Mouse (Mus musculus): ENCODE data around the gene Scai.
"Not testable (repeated sequence)": the region's sequence is repeated elsewhere in the genome, so short reads cannot be mapped to it uniquely, and the experiment has no call there.

Scai gene

GRCm38 (mm10) chr2:39129526-39130326, 60.8 kb downstream of the Scai start:
- no peak for DNase-seq

GRCm38 (mm10) chr2:39124167-39124566, 66.4 kb downstream of the Scai start:
- DNase-seq, result no peak

GRCm38 (mm10) chr2:39121137-39121536, 69.4 kb downstream of the Scai start:
- no peak for DNase-seq

DNA sequence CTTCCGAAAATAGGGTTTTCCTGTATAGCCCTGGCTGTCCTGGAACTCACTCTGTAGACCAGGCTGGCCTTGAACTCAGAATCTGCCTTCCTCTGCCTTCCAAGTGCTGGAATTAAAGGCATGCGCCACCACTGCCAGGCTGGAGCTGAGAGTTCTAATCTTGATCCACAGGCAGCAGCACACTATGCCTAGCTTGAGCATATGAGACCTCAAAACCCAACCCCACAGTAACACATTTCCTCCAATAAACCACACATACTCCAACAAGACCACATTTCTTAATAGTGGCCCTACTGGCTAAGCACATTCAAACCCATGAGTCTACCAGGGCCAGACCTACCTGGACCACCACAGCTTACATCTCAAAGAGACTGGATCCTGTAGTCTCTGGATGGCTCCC, 74.0 kb downstream of the Scai start:
- no peak for DNase-seq

DNA sequence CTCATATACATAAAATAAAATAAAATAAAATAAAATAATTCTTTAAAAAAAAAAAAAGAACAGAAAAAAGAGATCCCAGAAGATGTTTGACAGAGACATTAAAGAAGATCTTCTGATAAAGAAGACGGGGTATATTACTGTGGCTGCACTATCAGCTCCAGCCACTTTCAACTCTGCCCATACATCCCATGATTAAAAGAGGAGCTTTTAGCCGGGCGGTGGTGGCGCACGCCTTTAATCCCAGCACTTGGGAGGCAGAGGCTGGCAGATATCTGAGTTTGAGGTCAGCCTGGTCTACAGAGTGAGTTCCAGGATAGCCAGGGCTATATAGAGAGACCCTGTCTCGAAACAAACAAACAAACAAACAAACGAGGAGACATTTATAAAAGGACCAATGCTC, 76.4 kb downstream of the Scai start:
- DNase-seq, result no peak

DNA sequence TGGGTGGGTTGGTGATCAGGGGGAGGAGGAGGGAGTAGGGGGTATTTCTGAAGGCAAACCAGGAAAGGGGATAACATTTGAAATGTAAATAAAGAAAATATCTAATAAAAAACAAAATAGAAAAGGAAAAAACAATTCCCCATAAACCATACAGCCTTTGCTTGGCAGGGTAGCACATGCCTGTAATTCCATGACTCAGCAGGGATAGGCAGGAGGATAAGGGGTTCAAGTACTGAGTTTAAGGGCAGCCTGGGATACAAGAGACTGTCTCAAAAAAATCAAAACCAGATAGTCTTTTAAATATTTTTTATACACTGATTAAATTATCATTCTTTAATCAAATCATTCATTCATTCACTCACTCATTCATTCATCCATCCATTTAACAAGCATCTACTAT, 80.0 kb downstream of the Scai start:
- no peak for DNase-seq

GRCm38 (mm10) chr2:39109712-39110111, 80.8 kb downstream of the Scai start:
- DNase-seq, result not testable (repeated sequence)

- DNase-seq, result not testable (repeated sequence)
Measured at GRCm38 (mm10) chr2:39099951-39100350, 90.6 kb downstream of the Scai start.

GRCm38 (mm10) chr2:39097993-39098392, 92.5 kb downstream of the Scai start:
- DNase-seq, result no peak

DNA sequence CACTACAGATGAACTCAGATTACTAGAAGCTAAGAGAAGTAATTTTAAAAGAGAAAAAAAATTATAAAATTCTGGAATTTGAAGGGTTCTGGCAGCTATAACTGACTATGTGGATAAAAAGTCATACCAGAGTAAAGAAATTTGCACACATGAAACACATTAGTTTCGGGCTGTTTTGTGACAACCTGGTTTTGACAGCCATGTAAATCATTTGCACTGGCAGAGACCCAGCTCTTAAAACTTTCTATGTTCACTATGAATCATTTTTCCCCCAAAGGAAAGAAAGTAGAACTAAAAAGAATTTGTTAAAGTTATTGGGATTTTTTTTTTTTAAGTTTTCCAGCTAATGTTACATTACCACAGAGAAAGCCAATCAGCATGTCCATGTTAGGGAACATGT, 98.6 kb downstream of the Scai start:
- no peak for DNase-seq

- no peak for DNase-seq
Measured at GRCm38 (mm10) chr2:39082706-39083105, 107.8 kb downstream of the Scai start.

- DNase-seq, result no peak
Measured at GRCm38 (mm10) chr2:39070666-39071065, 119.9 kb downstream of the Scai start.

DNA sequence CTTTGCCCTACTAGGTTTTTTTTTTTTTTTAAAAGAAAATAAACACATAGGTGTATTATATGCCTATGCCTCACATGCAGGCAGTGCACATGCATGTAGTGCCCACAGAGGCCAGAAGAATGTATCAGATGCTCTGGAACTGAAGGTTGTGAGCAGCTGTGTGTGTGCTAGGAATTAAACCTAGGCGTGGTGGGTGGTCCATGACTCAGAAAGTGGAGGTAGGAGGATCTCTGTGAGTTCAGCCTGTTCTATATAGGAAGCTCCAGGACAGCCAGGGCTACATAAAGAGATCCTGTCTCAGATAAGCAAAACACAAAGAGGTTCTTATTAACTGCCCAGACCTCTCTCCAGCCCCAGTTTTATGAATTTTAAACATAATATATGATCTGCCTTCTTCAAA, 121.4 kb downstream of the Scai start:
- DNase-seq, result no peak

DNA sequence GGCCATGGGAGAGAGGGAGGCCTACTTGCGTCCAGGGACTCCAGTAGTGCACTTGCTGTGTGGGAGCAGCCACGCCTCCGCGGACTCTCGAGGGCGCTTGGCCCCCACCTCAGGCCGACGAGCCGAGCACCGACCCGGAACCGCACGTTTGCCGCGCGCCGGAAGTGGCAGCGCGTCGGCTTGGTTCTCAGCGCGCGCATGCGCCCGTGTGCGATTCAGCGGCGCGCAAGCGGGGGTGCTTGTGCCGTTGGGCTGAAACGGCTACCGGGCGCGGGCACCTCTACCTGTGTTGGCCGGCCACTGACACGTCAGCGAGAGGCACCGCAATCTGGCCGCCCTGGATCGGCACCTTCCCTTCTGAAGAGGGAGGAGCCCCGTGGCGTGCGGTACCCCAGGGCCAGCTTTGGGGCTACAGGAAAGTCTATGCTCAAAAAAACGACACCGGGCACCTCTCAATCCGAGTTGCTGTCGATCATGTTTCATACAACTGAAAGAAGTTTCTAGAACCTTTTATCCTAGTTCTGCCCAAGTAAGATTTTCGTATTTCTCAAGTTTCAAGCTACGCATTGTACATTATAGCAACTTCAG, 125.0 kb downstream of the Scai start, which contains the start of gene Golga1:
Gene Golga1, minus strand, starts transcription at position 142 of the 588 bp plus-strand sequence.
- peak; percentile 86 for DNase-seq

- no peak for DNase-seq
Measured at GRCm38 (mm10) chr2:39064687-39065399, 125.7 kb downstream of the Scai start.

DNA sequence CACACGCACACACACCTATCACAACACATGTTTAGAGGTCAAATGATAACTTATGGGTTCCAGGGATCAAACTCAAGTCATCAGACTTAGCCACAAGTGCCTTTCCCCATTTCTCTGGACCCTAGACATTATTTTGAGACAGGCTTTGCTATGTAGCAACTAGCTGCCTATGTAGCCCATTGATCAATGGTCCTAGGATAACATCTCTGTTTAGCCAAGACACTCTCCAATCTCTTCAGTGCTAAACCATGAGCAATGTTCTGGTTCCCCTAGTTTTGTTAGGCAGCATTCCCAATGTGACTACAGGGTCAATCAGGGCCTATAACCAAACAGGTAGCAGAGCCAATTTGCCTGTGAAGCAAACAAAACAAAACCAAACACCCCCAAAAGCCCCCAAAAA, 142.0 kb downstream of the Scai start:
- no peak for DNase-seq

- DNase-seq, result no peak
Measured at GRCm38 (mm10) chr2:39040215-39040614, 150.3 kb downstream of the Scai start.

DNA sequence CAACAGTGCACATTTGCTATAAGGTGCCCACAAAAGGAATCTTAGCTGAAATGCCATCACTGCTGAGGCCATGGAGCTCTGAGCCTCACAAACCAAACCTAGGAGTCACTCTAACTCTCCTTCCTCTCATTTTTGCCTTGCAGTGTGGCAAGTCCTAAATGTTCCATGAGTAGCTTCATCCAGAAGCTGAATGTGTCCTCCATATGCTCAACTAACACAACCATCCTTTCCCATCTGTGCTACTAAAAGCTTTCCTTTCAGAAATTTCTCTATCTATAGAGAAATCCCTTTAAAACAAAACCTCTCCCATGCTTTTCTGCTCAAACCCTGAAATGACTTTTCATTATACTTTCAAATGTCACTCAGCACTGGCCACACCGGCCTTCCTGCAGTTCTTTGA, 158.9 kb downstream of the Scai start:
- DNase-seq, result no peak

DNA sequence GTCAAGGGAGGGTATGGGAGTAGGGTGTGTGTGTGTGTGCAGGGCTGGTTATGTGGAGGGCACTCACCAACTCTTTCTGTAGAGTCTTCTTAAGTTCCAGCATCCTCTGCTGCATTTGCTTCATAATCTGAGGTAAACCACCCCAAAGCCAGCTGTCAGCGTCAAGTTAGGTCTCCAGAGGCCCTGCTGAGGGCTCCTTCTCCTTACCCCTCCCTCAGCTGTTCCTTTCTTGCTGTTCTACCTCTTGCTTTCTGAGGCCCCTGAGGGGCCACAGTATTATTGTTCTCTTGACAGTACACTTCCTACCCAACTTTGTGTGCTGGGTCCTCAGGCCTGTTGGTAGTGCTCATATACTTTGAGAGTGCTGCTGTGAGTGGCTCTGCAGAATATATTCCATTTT, 170.5 kb downstream of the Scai start:
- DNase-seq, result no peak

GRCm38 (mm10) chr2:39016581-39016980, 174.0 kb downstream of the Scai start:
- no peak for DNase-seq

Data from cerebellum, adult 8-10 months (tissue).